Mouse (Mus musculus) midbrain, embryonic 13.5 days (tissue): Measurements from ENCODE around the gene Cnot6. TPM values are rescaled to one million over a fixed set of nuclear protein-coding genes. Genes with fewer than 3 reads are reported as not detected.

Experiments
- ATAC-seq: fragments of 200-750 bp; cut with Nextera tagmentation; 2 replicates; pipeline ENCODE4 v1.8.0; 2017; ENCODE audit warnings: mild to moderate bottlenecking, moderate TSS enrichment, moderate library complexity
- H3K27ac ChIP-seq: fragments of 300-500 bp; sonication (generic); 2 replicates; pipeline ENCODE4 v1.5.1; 2015; ENCODE audit warnings: inconsistent platforms, mild to moderate bottlenecking, moderate library complexity
- H3K27me3 ChIP-seq: fragments of 300-500 bp; sonication (generic); 2 replicates; pipeline ENCODE4 v1.6.1; 2015; ENCODE audit warnings: mild to moderate bottlenecking, inconsistent platforms
- H3K36me3 ChIP-seq: fragments of 300-500 bp; sonication (generic); 2 replicates; pipeline ENCODE4 v1.6.1; 2015; ENCODE audit warnings: mild to moderate bottlenecking, inconsistent platforms
- H3K4me1 ChIP-seq: fragments of 300-500 bp; sonication (generic); replicated peaks from 2 replicates; pipeline ENCODE4 v1.6.1; 2015; ENCODE audit warnings: inconsistent platforms
- H3K4me2 ChIP-seq: fragments of 300-500 bp; sonication (generic); replicated peaks from 2 replicates; pipeline ENCODE4 v1.6.1; 2015; ENCODE audit warnings: moderate library complexity, mild to moderate bottlenecking, inconsistent platforms
- H3K4me3 ChIP-seq: fragments of 300-500 bp; sonication (generic); replicated peaks from 2 replicates; pipeline ENCODE4 v1.5.1; 2015; ENCODE audit warnings: mild to moderate bottlenecking, inconsistent platforms
- H3K9ac ChIP-seq: fragments of 300-500 bp; sonication (generic); replicated peaks from 2 replicates; pipeline ENCODE4 v1.6.1; 2015; ENCODE audit warnings: mild to moderate bottlenecking, inconsistent platforms
- H3K9me3 ChIP-seq: fragments of 300-500 bp; sonication (generic); 2 replicates; pipeline ENCODE4 v1.6.1; 2016; ENCODE audit warnings: mild to moderate bottlenecking, inconsistent platforms
- WGBS: fragments of 180-500 bp; shearing (Covaris S2); methylation state at CpG from one replicate; pipeline ENCODE4 v1.1.7; 2015; 5-methylcytosine and 5-hydroxymethylcytosine counted together
- polyA plus RNA-seq: library from polyadenylated mRNA; unstranded; fragments of >200 nt; fragmentation: Nextera tagmentation; extraction: Ambion mirVana; gene quantifications from 2 replicates; pipeline ENCODE4 v1.2.1, GENCODE M21; 2015

Gene Cnot6
- polyA plus RNA-seq, 1 experiment from 2014 or later: 65.8 TPM

- H3K27me3 ChIP-seq: no peaks in the 10 kb centered on the region
- no peak for ATAC-seq
- H3K4me3 ChIP-seq: no peak overlapping the region
- H3K27ac ChIP-seq: no peak overlapping the region
- no peaks in the 10 kb centered on the region for H3K36me3 ChIP-seq
- 79% methylated on average over 16 of the region's 16 CpGs for WGBS
- H3K4me1 ChIP-seq: peaks cover 4% of the 10 kb centered on the region
- no peak overlapping the region for H3K4me2 ChIP-seq
- no peaks in the 10 kb centered on the region for H3K9me3 ChIP-seq
- H3K9ac ChIP-seq: no peak overlapping the region
Measured at GRCm38 (mm10) chr11:49650994-49651761, 61.3 kb downstream of the Cnot6 start.

GRCm38 (mm10) chr11:49650113-49650993 lies 62.2 kb downstream of the Cnot6 start:
- 64% methylated on average over 18 of the region's 18 CpGs for WGBS
- Histone ChIP-seq H3K4me2 (no peak overlapping the region), H3K9ac (no peak overlapping the region), H3K27ac (no peak overlapping the region), H3K36me3 (no peaks in the 10 kb centered on the region), H3K9me3 (no peaks in the 10 kb centered on the region), H3K4me1 (peaks cover 4% of the 10 kb centered on the region), H3K27me3 (no peaks in the 10 kb centered on the region), H3K4me3 (no peak overlapping the region)
- ATAC-seq: no peak

- H3K4me3 ChIP-seq: no peak overlapping the region
- H3K4me1 ChIP-seq: no peaks in the 10 kb centered on the region
- ATAC-seq: 0 out of 2 replicates have a peak, but pooled peaks have one; percentile 28
- no peaks in the 10 kb centered on the region for H3K9me3 ChIP-seq
- no peak overlapping the region for H3K4me2 ChIP-seq
- no peak overlapping the region for H3K27ac ChIP-seq
- H3K36me3 ChIP-seq: no peaks in the 10 kb centered on the region
- H3K9ac ChIP-seq: no peak overlapping the region
- 56% methylated on average over 8 of the region's 8 CpGs for WGBS
- no peaks in the 10 kb centered on the region for H3K27me3 ChIP-seq
Measured at GRCm38 (mm10) chr11:49645677-49646076, 66.8 kb downstream of the Cnot6 start.

- ATAC-seq: no peak
- Histone ChIP-seq H3K4me1 (peaks cover 13% of the 10 kb centered on the region), H3K4me2 (no peak overlapping the region), H3K27me3 (peaks cover 67% of the 10 kb centered on the region), H3K27ac (no peak overlapping the region), H3K36me3 (no peaks in the 10 kb centered on the region), H3K4me3 (no peak overlapping the region), H3K9me3 (no peaks in the 10 kb centered on the region), H3K9ac (no peak overlapping the region)
- WGBS: 3% methylated on average over 11 of the region's 11 CpGs
Measured at GRCm38 (mm10) chr11:49636449-49636848, 76.1 kb downstream of the Cnot6 start.

GRCm38 (mm10) chr11:49635671-49636070 lies 76.9 kb downstream of the Cnot6 start:
- 75% methylated on average over 6 of the region's 6 CpGs for WGBS
- H3K9me3 ChIP-seq: no peaks in the 10 kb centered on the region
- ATAC-seq: no peak
- H3K27ac ChIP-seq: no peak overlapping the region
- peaks cover 67% of the 10 kb centered on the region for H3K27me3 ChIP-seq
- no peak overlapping the region for H3K4me2 ChIP-seq
- no peak overlapping the region for H3K4me3 ChIP-seq
- no peaks in the 10 kb centered on the region for H3K36me3 ChIP-seq
- H3K4me1 ChIP-seq: peaks cover 13% of the 10 kb centered on the region
- H3K9ac ChIP-seq: no peak overlapping the region

GRCm38 (mm10) chr11:49634101-49634500 lies 78.4 kb downstream of the Cnot6 start:
- Histone ChIP-seq H3K9me3 (no peaks in the 10 kb centered on the region), H3K36me3 (no peaks in the 10 kb centered on the region), H3K4me3 (peak overlapping the region; percentile 28), H3K27ac (no peak overlapping the region), H3K9ac (no peak overlapping the region), H3K27me3 (peaks cover 67% of the 10 kb centered on the region), H3K4me1 (peaks cover 13% of the 10 kb centered on the region), H3K4me2 (peak overlapping the region; percentile 45)
- 0 out of 2 replicates have a peak, but pooled peaks have one; percentile 13 for ATAC-seq
- 4% methylated on average over 22 of the region's 22 CpGs for WGBS

- WGBS: 93% methylated on average over 2 of the region's 2 CpGs
- H3K9ac ChIP-seq: no peak overlapping the region
- H3K27me3 ChIP-seq: peaks cover 56% of the 10 kb centered on the region
- no peak overlapping the region for H3K4me3 ChIP-seq
- H3K27ac ChIP-seq: no peak overlapping the region
- H3K4me1 ChIP-seq: peaks cover 13% of the 10 kb centered on the region
- no peak overlapping the region for H3K4me2 ChIP-seq
- no peak for ATAC-seq
- no peaks in the 10 kb centered on the region for H3K9me3 ChIP-seq
- no peaks in the 10 kb centered on the region for H3K36me3 ChIP-seq
Measured at GRCm38 (mm10) chr11:49632256-49632655, 80.3 kb downstream of the Cnot6 start.

- Histone ChIP-seq H3K36me3 (no peaks in the 10 kb centered on the region), H3K4me1 (peaks cover 7% of the 10 kb centered on the region; the same call in 1 of the 2 replicates), H3K4me3 (no peak overlapping the region), H3K4me2 (no peak overlapping the region), H3K27me3 (peaks cover 45% of the 10 kb centered on the region), H3K9ac (no peak overlapping the region), H3K9me3 (no peaks in the 10 kb centered on the region), H3K27ac (no peak overlapping the region)
- 39% methylated on average over 3 of the region's 3 CpGs for WGBS
- ATAC-seq: no peak
Measured at GRCm38 (mm10) chr11:49631154-49631553, 81.4 kb downstream of the Cnot6 start.

GRCm38 (mm10) chr11:49626748-49627147 lies 85.8 kb downstream of the Cnot6 start:
- Histone ChIP-seq H3K9ac (no peak overlapping the region), H3K9me3 (no peaks in the 10 kb centered on the region), H3K4me3 (no peak overlapping the region), H3K27me3 (0 out of 2 replicates have a peak, but pooled peaks cover 2% of the 10 kb centered on the region), H3K4me2 (no peak overlapping the region), H3K36me3 (no peaks in the 10 kb centered on the region), H3K4me1 (no peaks in the 10 kb centered on the region), H3K27ac (no peak overlapping the region)
- 75% methylated on average over 8 of the region's 8 CpGs for WGBS
- no peak for ATAC-seq

- Histone ChIP-seq H3K4me3 (no peak overlapping the region), H3K4me2 (no peak overlapping the region), H3K4me1 (no peaks in the 10 kb centered on the region), H3K27ac (no peak overlapping the region), H3K9ac (no peak overlapping the region), H3K36me3 (no peaks in the 10 kb centered on the region), H3K27me3 (no peaks in the 10 kb centered on the region), H3K9me3 (no peaks in the 10 kb centered on the region)
- ATAC-seq: no peak
- WGBS: 68% methylated on average over 15 of the region's 15 CpGs
Measured at GRCm38 (mm10) chr11:49625863-49626262, 86.7 kb downstream of the Cnot6 start.

- H3K4me1 ChIP-seq: no peaks in the 10 kb centered on the region
- ATAC-seq: no peak
- no peaks in the 10 kb centered on the region for H3K36me3 ChIP-seq
- H3K9ac ChIP-seq: no peak overlapping the region
- WGBS: 85% methylated on average over 3 of the region's 3 CpGs
- H3K4me2 ChIP-seq: no peak overlapping the region
- no peak overlapping the region for H3K27ac ChIP-seq
- H3K9me3 ChIP-seq: no peaks in the 10 kb centered on the region
- H3K4me3 ChIP-seq: no peak overlapping the region
- no peaks in the 10 kb centered on the region for H3K27me3 ChIP-seq
Measured at GRCm38 (mm10) chr11:49624156-49624555, 88.4 kb downstream of the Cnot6 start.

- Histone ChIP-seq H3K36me3 (no peaks in the 10 kb centered on the region), H3K27ac (no peak overlapping the region), H3K9me3 (no peaks in the 10 kb centered on the region), H3K9ac (no peak overlapping the region), H3K4me1 (no peaks in the 10 kb centered on the region), H3K4me3 (no peak overlapping the region), H3K4me2 (no peak overlapping the region), H3K27me3 (no peaks in the 10 kb centered on the region)
- no peak for ATAC-seq
- WGBS: 82% methylated on average over 5 of the region's 5 CpGs
Measured at GRCm38 (mm10) chr11:49621953-49622352, 90.6 kb downstream of the Cnot6 start.
